Mouse (Mus musculus) large intestine, adult 2 months (tissue): Measurements from ENCODE around the gene Stox1. TPM values are rescaled to one million over a fixed set of nuclear protein-coding genes. Genes with fewer than 3 reads are reported as not detected.
"Not testable (repeated sequence)": the region's sequence is repeated elsewhere in the genome, so short reads cannot be mapped to it uniquely, and the experiment has no call there.

Experiments used
- DNase-seq: peaks from one replicate; pipeline ENCODE4 v3.0.0-alpha.2; 2012; ENCODE audit warnings: low read depth, low spot score
- WGBS: fragments of 180-500 bp; shearing (Covaris S2); methylation state at CpG from one replicate; pipeline ENCODE4 v1.1.7; 2018; 5-methylcytosine and 5-hydroxymethylcytosine counted together
- polyA plus RNA-seq: library from polyadenylated mRNA; depleted of rRNA; stranded (reverse); fragments of >200 nt; gene quantifications from 2 replicates; pipeline ENCODE4 v1.2.3, GENCODE M21; 2012; rRNA removed

Stox1 gene
- 0.11 and 0.15 TPM in 2 replicates for polyA plus RNA-seq

- no peak for DNase-seq
- 3% methylated on average over 85 of the region's 85 CpGs for WGBS
Observed at GRCm38 (mm10) chr10:62725771-62726687, at the start of gene Stox1. Gene Stox1, minus strand, starts transcription at chr10:62726128.

- 64% methylated on average over 6 of the region's 6 CpGs for WGBS
- DNase-seq = no peak
Observed at GRCm38 (mm10) chr10:62750781-62751180, 24.9 kb upstream of the Stox1 start.

GRCm38 (mm10) chr10:62739961-62740737 lies 14.2 kb upstream of the Stox1 start:
- WGBS = 76% methylated on average over 4 of the region's 4 CpGs
- no peak for DNase-seq

- no peak for DNase-seq
- WGBS = 26% methylated on average over 4 of the region's 4 CpGs
Observed at GRCm38 (mm10) chr10:62736965-62737688, 11.2 kb upstream of the Stox1 start.

- 59% methylated on average over 10 of the region's 10 CpGs for WGBS
- DNase-seq = no peak
Observed at GRCm38 (mm10) chr10:62730826-62731225, 4.9 kb upstream of the Stox1 start.

- DNase-seq = no peak
- 21% methylated on average over 7 of the region's 7 CpGs for WGBS
Observed at GRCm38 (mm10) chr10:62724936-62725335, 992 bp downstream of the Stox1 start.

GRCm38 (mm10) chr10:62722701-62723100 lies 3.2 kb downstream of the Stox1 start:
- DNase-seq = no peak
- 45% methylated on average over 4 of the region's 4 CpGs for WGBS

GRCm38 (mm10) chr10:62720574-62720973 lies 5.4 kb downstream of the Stox1 start:
- 63% methylated on average over 8 of the region's 8 CpGs for WGBS
- not testable (repeated sequence) for DNase-seq

- no peak for DNase-seq
- 69% methylated on average over 10 of the region's 10 CpGs for WGBS
Observed at GRCm38 (mm10) chr10:62713457-62713856, 12.5 kb downstream of the Stox1 start.

GRCm38 (mm10) chr10:62703579-62703978 lies 22.3 kb downstream of the Stox1 start:
- WGBS = 71% methylated on average over 4 of the region's 4 CpGs
- DNase-seq = no peak

GRCm38 (mm10) chr10:62702436-62702835 lies 23.5 kb downstream of the Stox1 start:
- WGBS = 78% methylated on average over 4 of the region's 4 CpGs
- DNase-seq = no peak

GRCm38 (mm10) chr10:62692771-62693170 lies 33.2 kb downstream of the Stox1 start:
- 59% methylated on average over 8 of the region's 8 CpGs for WGBS
- no peak for DNase-seq

GRCm38 (mm10) chr10:62692244-62692643 lies 33.7 kb downstream of the Stox1 start:
- no peak for DNase-seq
- 79% methylated on average over 3 of the region's 3 CpGs for WGBS

- WGBS = 78% methylated on average over 15 of the region's 15 CpGs
- DNase-seq = no peak
Observed at GRCm38 (mm10) chr10:62687032-62687674, 38.8 kb downstream of the Stox1 start.

GRCm38 (mm10) chr10:62683043-62683442 lies 42.9 kb downstream of the Stox1 start:
- DNase-seq = no peak

GRCm38 (mm10) chr10:62679833-62680232 lies 46.1 kb downstream of the Stox1 start:
- DNase-seq = no peak
- 84% methylated on average over 1 of the region's 1 CpGs for WGBS

More at GRCm38 (mm10) chr10:62683043-62683442, 42.9 kb downstream of the Stox1 start:
- 38% methylated on average over 5 of the region's 5 CpGs for WGBS

- 47% methylated on average over 5 of the region's 5 CpGs for WGBS
- DNase-seq = no peak
Observed at GRCm38 (mm10) chr10:62677329-62677728, 48.6 kb downstream of the Stox1 start.

GRCm38 (mm10) chr10:62676196-62676595 lies 49.7 kb downstream of the Stox1 start:
- WGBS = 82% methylated on average over 6 of the region's 6 CpGs
- DNase-seq = no peak

GRCm38 (mm10) chr10:62672359-62672758 lies 53.6 kb downstream of the Stox1 start:
- 96% methylated on average over 2 of the region's 2 CpGs for WGBS
- no peak for DNase-seq
